Mouse (Mus musculus) regulatory T cell (primary cell): ENCODE measurements around the gene Pcx.

Experiments used
- in situ Hi-C: fragments of 300-600 bp; cut with MboI, MseI; formaldehyde crosslinking; loops from one replicate; pipeline ENCODE4 v1.15.1; 2025; ENCODE audit warnings: high pct_unique_total_duplicates

The Pcx gene

GRCm38 (mm10) chr19:4496535-4497262 is 13.6 kb upstream of the Pcx start:
- in situ Hi-C loops, result no loop called here

DNA sequence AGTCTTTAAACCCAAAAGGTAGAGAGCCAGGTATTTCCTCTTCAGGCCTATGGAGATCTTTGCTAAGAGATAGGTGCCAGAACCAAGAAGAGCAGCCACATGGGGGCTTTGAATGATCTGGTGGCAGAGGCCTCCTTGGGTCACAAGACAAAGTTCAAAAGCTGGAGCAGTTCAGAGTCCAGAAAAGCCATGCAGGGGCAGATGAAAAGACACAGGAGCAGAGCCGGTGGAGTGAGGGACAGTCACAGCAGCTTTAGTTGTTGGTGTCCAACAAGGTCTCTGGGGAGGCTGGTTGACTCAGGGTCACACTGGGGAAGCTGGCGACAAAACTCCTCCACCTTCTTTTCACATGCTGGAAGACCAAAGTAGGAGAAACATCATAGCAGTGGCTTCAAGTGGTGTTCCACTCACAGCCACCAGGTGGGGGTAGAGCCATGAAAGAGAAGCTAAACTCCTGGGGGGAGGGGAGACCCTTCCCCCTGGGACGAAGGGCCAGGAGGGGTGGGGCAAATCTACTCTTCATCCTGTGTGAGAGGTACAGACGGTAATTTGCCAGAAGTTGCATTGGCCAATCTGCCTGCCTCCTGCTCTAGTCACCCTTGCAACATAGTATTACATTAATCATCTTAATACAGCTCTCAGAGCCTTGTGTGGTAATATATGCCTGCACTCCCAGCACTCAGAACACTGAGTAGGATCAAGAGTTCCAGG is 12.9 kb upstream of the Pcx start:
- in situ Hi-C loops, result no loop called here

- in situ Hi-C loops, result no loop called here
These were observed 12.0 kb upstream of the Pcx start, which contains the start of gene 2010003K11Rik for GRCm38 (mm10) chr19:4498062-4498933. Gene 2010003K11Rik, minus strand, starts transcription at chr19:4498583.

- in situ Hi-C loops, result no loop called here
These were observed 7.6 kb upstream of the Pcx start for GRCm38 (mm10) chr19:4502701-4503100.

- in situ Hi-C loops, result no loop called here
These were observed 5.4 kb upstream of the Pcx start for GRCm38 (mm10) chr19:4504830-4505229.

DNA sequence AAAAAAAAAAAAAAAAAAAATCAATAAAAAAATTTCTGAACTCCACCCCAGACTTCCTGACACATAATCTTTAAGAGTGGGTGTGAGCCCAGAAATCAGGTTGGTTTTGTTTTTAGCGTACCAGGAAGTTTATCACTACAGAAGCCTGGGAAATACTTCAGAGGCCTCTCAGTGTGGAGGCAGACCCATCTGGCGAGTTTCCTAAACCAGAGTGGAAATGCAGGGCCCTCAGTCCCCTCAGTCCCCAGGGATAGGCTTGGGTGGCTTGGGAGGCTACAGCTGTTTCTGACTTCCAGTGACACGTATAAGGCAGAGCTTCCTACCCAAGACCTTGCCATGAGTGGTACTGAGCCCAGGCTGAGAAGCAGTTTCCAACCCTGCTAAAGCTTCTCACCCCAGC is 2.5 kb upstream of the Pcx start:
- in situ Hi-C loops, result no loop called here

- in situ Hi-C loops, result no loop called here
These were observed 1.0 kb downstream of the Pcx start for GRCm38 (mm10) chr19:4511116-4511841.

- in situ Hi-C loops, result no loop called here
These were observed 3.1 kb downstream of the Pcx start for GRCm38 (mm10) chr19:4513236-4513858.

- in situ Hi-C loops, result no loop called here
These were observed 5.5 kb downstream of the Pcx start for GRCm38 (mm10) chr19:4515746-4516145.

DNA sequence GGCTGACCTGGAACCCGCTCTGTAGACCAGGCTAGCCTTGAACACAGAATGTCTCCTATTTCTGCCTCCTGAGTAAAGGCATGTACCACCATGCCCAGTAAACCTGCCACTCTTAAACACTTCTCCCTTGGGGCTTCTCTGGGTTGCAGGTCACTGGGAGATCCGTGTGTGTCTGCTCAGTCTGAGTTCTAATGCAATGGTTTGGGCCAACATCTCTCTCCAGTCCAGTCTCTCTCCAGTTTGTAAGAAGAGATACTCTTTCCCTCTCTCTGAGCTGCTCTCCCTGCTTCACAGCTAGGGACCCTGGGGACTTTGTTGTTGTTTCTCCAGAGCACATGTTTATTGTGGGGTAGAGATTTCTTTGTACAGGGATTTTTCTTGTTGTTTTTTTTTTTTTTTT is 6.0 kb downstream of the Pcx start:
- in situ Hi-C loops, result no loop called here

DNA sequence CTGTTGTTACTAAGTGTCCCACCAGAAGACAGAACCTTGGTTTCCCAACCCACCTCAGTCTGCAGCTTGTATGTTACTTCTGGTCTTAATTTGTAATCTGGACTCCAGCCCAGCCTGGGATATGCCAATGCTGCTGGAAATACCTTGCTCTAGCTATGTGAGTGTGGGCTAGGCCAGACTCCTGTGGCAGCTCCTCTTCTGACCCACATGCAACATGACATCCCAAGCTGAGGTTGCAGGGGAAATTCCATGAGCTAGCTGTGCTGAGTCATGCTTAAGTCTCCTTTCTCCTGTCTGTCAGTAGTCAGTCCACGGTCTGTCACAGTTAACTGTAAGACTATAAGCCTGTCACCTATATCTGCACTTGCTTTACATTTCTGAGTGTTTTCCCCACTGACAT is 7.2 kb downstream of the Pcx start:
- in situ Hi-C loops, result no loop called here

GRCm38 (mm10) chr19:4521426-4522050 is 11.3 kb downstream of the Pcx start:
- in situ Hi-C loops, result no loop called here

- in situ Hi-C loops, result no loop called here
These were observed 24.4 kb downstream of the Pcx start for GRCm38 (mm10) chr19:4534646-4535045.

GRCm38 (mm10) chr19:4535922-4536321 is 25.6 kb downstream of the Pcx start:
- in situ Hi-C loops, result no loop called here

DNA sequence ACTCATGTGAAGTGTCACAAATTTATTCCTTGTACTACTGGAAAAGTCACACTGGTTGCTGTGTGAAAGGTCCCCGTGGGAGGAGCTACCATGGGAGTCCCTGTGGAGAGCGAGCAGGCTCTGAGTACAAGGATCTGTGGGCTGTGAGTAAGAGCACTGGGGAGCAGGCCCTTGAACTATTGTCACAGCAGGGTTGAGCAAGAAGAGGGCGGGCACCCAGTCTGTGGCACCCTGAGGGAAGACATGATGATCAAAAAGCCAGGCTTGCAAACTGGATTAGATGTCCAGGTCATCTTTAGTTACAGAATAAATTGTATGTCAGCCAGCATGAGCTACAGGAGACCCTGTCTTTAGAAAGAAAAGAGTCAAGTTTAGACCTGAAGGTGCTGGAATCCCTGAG is 26.3 kb downstream of the Pcx start:
- in situ Hi-C loops, result no loop called here

DNA sequence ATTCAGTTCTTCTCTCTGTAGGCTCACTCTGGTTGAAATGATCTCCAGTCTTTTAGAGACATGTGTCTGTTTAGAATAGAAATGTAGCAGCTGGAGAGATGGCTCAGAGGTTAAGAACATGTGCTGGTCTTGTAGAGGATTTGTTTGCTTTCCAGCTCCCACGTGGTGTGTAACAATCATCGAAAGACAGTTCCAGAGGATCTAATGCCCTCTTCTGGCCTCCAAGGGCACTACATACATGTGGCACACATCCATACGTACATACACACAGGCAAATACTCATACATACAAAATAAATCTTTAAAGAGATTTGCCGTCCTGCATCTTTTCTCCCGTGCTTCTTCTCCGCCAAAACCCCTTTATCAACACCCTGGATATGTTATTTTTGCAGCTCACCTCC is 30.0 kb downstream of the Pcx start:
- in situ Hi-C loops, result no loop called here

- in situ Hi-C loops, result no loop called here
These were observed 30.7 kb downstream of the Pcx start for GRCm38 (mm10) chr19:4540992-4541391.

GRCm38 (mm10) chr19:4542081-4542480 is 31.8 kb downstream of the Pcx start:
- in situ Hi-C loops, result no loop called here

GRCm38 (mm10) chr19:4545091-4545490 is 34.8 kb downstream of the Pcx start:
- in situ Hi-C loops, result no loop called here

DNA sequence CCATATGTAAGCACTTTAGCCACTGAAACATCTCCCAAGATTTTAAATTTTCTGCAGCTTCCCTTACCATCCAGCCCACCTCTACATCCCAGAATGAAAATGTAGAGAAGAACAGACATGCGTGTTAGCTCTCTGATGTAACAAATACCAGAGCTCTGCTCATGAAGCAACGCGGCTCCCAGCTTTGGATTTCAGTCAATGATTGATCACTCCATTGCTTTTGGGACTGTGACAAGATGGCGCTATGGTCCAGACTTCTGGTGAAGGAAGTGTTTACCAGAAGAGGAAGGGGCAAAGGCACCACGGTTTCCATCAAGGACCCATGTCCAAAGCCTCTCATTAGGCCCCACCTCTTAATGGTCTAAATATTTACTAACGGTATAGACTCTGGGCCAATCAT is 35.6 kb downstream of the Pcx start:
- in situ Hi-C loops, result no loop called here

DNA sequence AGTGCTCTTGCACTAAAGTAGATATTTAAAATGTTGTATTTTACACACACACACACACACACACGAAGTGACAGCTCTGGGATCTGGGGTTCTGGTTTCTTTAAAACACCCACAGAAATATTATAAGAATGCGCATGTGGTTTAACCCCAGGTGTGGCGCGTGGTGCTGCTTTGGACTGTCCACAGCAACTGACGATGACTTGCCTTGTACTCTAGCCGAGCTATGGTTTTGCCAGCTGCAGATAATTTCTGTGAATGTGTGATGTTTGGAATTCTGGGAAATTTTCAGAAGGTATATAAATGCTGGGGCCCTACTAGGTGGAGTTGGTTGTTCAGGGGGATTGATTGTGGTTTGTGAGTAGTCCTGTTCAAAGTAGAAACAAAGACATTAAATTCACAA is 37.5 kb downstream of the Pcx start:
- in situ Hi-C loops, result no loop called here
